Mouse (Mus musculus): ENCODE measurements around the gene Pan2. TPM values are rescaled to one million over a fixed set of nuclear protein-coding genes. Genes with fewer than 3 reads are reported as not detected.
"Not testable (repeated sequence)": the region's sequence is repeated elsewhere in the genome, so short reads cannot be mapped to it uniquely, and the experiment has no call there.

Gene Pan2
- total RNA-seq, 2 experiments from 2014 or later: 43.6 to 45.3 TPM

DNA sequence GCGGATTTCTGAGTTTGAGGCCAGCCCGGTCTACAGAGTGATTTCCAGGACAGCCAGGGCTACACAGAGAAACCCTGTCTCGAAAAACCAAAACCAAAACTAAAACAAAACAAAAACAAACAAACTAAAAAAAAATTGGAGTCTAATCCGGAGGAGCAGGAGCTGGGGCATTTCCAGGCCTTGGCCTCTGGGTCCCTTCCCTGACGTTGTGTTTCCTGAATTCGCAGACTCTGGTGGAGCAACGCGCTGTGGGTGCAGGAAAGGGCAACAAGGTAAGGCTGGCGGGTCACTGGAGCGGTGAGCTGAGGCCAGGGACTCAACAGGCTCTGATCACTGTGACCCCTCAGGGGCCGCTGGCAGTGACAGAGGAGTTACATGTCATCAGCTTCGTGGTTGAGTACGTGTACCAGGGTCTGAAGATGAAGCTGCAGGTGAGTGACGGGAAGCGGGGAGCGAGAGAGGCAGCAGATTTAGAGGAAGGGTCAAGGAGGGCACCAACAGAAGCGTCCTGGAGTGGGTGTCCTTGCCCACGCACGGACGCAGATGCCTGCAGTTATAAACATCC lies 20.2 kb upstream of the Pan2 start:
- no peak for DNase-seq (ENCODE audit: low spot score in 2 of 2)

DNA sequence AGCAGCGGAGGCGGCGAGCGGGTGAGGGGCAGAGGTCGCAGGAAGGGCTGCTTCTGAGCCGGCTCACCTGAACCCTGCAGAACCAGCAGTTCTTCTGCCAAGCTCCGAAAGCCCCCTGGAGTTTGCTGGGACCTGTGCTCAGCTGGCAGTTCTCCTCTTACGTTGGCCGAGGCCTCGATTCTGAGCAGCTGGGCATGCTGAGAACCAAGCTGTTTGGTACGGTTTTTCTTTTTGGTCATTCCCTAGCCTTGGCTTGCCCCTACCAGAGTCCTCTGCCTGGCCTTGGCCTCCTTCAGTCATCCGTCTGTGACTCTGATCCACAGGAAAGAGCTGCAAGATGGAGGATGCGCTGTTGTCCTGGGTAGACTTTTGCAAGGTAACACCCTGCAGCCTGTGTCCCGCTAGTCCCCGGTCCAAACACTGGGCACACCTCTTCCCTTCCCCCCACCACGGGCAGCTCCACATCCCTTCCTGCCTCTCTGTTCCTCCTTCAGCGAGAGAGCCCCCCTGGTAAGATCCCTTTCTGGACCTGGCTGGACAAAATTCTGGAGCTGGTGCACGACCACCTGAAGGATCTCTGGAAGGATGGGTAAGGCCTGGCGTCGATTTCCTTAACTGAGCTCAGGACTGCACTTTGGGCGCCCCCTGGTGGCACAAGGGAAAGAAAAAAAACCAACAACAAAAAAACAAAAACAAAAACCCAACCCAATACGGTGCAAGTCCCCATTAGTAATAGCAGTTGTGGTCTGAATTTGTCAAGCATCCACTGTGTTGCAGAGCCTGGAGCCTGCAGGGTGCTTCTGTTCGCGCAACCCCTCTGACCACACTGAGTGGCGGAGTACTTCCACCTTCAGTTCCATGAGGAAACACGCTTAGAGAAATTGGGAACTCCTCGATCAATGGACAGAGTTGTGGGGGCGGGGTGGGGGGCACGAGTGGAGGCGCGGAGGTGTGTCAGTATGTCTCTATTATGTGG lies 19.2 kb upstream of the Pan2 start:
- peak; percentile 45 to 53 for DNase-seq (ENCODE audit: low spot score in 2 of 2)

DNA sequence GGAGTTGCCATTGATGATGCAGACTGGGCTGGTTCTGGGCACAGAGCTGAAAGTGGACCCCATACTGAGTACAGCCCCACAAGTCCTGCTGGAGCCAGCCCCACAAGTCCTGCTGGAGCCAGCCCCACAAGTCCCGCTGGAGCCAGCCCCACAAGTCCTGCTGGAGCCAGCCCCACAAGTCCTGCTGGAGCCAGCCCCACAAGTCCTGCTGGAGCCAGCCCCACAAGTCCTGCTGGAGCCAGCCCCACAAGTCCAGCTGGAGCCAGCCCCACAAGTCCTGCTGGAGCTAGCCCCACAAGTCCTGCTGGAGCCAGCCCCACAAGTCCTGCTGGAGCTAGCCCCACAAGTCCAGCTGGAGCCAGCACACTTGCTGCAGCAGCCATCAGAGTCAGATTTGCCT lies 12.5 kb upstream of the Pan2 start:
- not testable (repeated sequence) for DNase-seq (ENCODE audit: low spot score in 2 of 2)

DNA sequence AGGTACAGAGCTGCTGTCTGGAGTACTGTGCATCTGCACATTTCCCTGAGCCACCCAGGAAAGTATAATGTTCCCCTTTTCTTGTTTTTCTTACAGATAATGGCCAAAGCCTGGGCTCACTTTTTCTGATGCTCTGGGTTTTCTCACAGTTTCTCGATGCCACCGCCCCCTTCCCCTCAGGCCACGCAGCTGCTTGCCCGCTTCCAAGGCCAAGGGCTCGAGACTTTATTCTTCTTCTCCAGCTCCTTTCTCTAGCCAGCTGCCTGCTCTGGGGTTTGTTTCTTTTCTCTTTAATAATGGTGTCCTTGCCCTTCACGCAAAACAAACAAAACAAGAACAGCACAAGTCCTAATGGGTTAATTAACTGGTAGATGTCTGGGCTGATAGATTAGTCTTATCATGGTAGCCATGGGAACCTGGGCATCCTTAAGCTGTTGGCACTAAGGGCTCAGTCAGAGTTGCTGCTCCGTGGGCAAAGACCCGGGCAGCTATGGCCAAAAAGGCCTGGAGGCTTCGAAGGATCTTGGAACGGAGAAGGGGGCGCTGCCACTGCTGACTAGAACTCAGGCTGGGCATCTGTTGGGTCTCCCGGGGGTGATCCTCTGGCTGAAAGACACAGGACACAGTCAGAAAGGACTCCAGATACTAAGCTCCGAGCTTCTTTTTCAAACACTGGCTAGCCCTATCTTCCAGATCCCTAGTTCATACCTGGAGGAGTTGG lies 6.6 kb upstream of the Pan2 start:
- DNase-seq (ENCODE audit: low spot score in 2 of 2): no peak

- no peak for DNase-seq (ENCODE audit: low spot score in 2 of 2)
These were observed 5.9 kb upstream of the Pan2 start for GRCm38 (mm10) chr10:128297221-128297620.

- DNase-seq (ENCODE audit: low spot score in 2 of 2): no peak
These were observed 5.5 kb upstream of the Pan2 start for GRCm38 (mm10) chr10:128297622-128298021.

GRCm38 (mm10) chr10:128298243-128298642 lies 4.9 kb upstream of the Pan2 start:
- DNase-seq (ENCODE audit: low spot score in 2 of 2): no peak

- DNase-seq (ENCODE audit: low spot score in 2 of 2): no peak
These were observed 4.4 kb upstream of the Pan2 start, which contains the start of gene Il23a for GRCm38 (mm10) chr10:128298702-128299171. Gene Il23a, minus strand, starts transcription at chr10:128298752.

- no peak for DNase-seq (ENCODE audit: low spot score in 2 of 2)
These were observed 778 bp upstream of the Pan2 start for GRCm38 (mm10) chr10:128302357-128302756.

DNA sequence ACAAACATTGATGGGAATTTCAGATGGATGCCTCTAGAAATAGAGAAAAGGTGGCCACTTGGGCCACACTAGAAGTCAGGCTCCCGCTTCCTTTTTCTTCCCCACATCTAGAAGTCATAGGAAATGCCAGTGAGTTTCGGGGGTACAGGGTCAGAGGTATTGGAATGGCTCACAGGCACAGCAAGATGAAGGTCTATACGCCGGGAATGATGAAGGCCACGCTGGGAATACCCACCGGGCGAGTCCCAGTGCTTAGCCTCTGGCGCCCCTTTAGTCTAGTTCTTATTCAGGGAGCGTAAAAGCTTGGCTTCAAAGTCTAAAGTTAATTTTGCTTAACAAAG lies 380 bp upstream of the Pan2 start:
- DNase-seq (ENCODE audit: low spot score in 2 of 2): no peak

DNA sequence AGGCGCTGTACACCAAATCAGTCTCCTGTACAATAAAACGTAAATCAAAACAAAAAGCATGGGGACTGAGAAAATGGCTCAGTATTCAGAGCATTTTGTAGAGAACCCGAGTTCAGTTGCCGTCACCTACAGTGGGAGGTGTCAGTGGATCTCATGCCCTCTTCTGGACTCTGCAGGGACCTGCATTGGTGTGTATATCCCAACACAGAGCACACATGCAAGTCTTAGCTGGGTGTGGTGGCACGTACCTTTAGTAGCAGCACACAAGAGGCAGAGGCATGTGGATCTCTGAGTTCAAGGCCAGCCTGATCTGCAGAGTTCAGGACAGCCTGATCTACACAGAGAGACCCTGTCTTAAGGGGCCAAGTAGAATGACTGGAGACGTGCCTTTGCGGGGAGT lies 6.5 kb downstream of the Pan2 start:
- DNase-seq (ENCODE audit: low spot score in 2 of 2): no peak

- DNase-seq (ENCODE audit: low spot score in 2 of 2): peak; percentile 22 to 30
These were observed 7.0 kb downstream of the Pan2 start for GRCm38 (mm10) chr10:128310177-128310576.

DNA sequence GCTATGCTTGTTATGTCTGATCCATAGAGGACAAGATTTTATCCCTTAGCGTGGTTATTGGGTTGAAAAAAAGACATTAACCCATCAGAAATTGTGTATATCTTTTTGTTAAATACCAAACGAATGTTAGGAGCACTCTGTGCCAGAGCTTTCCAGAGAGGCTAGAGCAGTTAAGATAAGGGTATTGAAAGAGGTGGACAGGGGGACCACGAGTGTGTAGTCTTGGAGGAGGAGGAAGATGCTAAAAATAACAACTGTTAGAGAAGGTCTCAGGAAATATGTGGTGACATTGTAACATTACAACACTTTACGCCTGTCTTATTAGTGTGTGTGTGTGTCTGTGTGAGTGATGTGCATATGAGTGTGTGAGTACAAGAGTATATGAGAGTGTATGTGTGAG lies 7.8 kb downstream of the Pan2 start:
- no peak for DNase-seq (ENCODE audit: low spot score in 2 of 2)

GRCm38 (mm10) chr10:128315578-128315977 lies 12.4 kb downstream of the Pan2 start:
- DNase-seq (ENCODE audit: low spot score in 2 of 2): no peak

- DNase-seq (ENCODE audit: low spot score in 2 of 2): no peak
These were observed 18.5 kb downstream of the Pan2 start for GRCm38 (mm10) chr10:128321641-128322040.

DNA sequence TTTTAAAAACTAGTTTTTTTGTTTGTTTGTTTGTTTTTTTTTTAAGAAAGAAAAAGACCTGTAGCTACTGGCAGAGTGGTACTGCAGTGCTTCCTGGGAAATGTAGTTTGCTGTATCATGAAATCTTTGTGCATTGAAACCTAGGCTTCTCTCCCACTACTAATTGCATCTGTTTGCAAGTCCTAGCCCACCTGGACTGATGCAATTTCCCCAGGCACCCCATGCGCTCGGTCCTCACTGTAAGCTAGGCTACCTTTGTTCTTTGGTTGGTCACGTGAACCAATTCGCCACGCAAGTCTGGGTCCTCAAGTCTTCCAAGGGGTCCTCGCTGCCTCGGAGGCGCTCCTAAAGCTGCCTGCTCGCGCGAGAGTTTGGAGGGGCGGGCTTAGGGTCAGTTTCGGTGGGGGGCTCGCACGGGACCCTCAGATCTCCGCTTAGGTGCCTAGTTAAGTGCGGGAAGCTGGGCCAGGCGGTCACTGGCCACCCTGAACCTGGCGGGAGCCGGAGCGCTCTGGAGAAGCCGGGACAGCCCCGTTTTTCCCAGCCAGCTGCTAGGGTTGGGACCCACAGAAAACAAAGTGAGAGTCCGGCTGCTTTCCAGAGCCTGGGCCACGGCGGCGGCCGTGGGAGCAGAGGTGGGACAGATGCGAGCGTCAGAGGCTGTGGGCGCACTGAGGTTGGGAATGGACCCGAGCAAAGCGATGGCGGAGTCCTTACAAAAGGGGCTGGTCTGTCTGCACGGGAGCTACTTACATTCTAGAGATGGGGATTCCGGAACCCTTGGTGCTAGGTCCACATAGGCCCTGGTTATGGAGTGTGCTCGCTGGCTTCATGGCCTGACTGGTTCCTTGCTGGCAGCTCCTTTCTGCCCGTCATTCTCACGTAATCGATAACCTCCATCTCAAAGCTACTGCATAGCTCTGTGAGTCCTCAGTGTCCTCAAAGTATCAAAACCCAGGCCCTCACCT lies 19.3 kb downstream of the Pan2 start, which contains the start of gene Cnpy2:
Gene Cnpy2, plus strand, starts transcription at position 319 of the 968 bp plus-strand sequence.
- peak; percentile 57 to 79 for DNase-seq (ENCODE audit: low spot score in 2 of 2)

GRCm38 (mm10) chr10:128323516-128323915 lies 20.4 kb downstream of the Pan2 start:
- no peak for DNase-seq (ENCODE audit: low spot score in 2 of 2)

- DNase-seq (ENCODE audit: low spot score in 2 of 2): no peak
These were observed 23.7 kb downstream of the Pan2 start for GRCm38 (mm10) chr10:128326825-128327224.

DNA sequence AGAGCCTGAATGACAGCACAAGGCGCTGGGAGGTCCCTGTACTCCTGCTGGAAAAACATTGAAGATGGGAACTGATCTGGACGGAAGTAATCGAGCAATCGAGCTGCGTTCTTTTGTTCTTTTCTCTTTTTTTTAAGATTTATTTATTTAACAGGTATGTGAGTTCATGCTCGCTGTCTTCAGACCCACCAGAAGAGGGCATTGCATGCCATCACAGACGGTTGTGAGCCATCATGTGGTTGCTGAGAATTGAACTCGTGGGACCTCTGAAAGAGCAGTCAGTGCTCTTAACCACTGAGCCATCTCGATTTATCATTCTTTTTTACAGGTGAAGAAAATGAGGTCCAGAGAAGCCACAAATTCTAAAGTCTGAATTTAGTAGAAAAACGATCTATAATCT lies 24.5 kb downstream of the Pan2 start:
- DNase-seq (ENCODE audit: low spot score in 2 of 2): no peak
